Mouse (Mus musculus) thymus, adult 2 months (tissue): Measurements from ENCODE around the gene Mpdz. TPM values are rescaled to one million over a fixed set of nuclear protein-coding genes. Genes with fewer than 3 reads are reported as not detected.

ENCODE experiments used
- DNase-seq: peaks from one replicate; pipeline ENCODE4 v3.0.0; 2021
- H3K27ac ChIP-seq: fragments of 200-500 bp; 2 replicates; pipeline ENCODE4 v1.5.1; 2012; ENCODE audit warnings: low read length, control low read depth; ENCODE audit not compliant: control insufficient read depth, insufficient read depth
- H3K27me3 ChIP-seq: fragments of 200-500 bp; 2 replicates; pipeline ENCODE4 v1.6.1; 2012; ENCODE audit warnings: mild to moderate bottlenecking, low read length, moderate library complexity, mixed read lengths; ENCODE audit not compliant: control insufficient read depth, insufficient read depth
- H3K36me3 ChIP-seq: fragments of 200-500 bp; 2 replicates; pipeline ENCODE4 v1.6.1; 2012; ENCODE audit warnings: mild to moderate bottlenecking, low read length, moderate library complexity; ENCODE audit not compliant: control insufficient read depth, insufficient read depth
- H3K4me1 ChIP-seq: fragments of 200-500 bp; replicated peaks from 2 replicates; pipeline ENCODE4 v1.6.1; 2012; ENCODE audit warnings: low read length; ENCODE audit not compliant: control insufficient read depth, insufficient read depth
- H3K4me3 ChIP-seq: fragments of 200-500 bp; 2 replicates; pipeline ENCODE4 v1.5.1; 2012; ENCODE audit warnings: mild to moderate bottlenecking, low read length, control low read depth, moderate library complexity; ENCODE audit not compliant: control insufficient read depth, insufficient read depth
- CTCF ChIP-seq: fragments of 200-500 bp; IDR thresholded peaks from 2 replicates; pipeline ENCODE4 v1.5.1; 2012; ENCODE audit warnings: mild to moderate bottlenecking, control low read depth, low read length, moderate library complexity, borderline replicate concordance; ENCODE audit not compliant: control insufficient read depth, poor library complexity, insufficient read depth; ENCODE audit errors: extremely low read depth
- POLR2A ChIP-seq: fragments of 200-500 bp; IDR thresholded peaks from 2 replicates; pipeline ENCODE4 v1.6.1; 2012; ENCODE audit warnings: mild to moderate bottlenecking, low read length, control low read depth, moderate library complexity; ENCODE audit not compliant: control insufficient read depth, poor library complexity, insufficient read depth; ENCODE audit errors: extremely low read depth
- WGBS: fragments of 180-500 bp; shearing (Covaris S2); methylation state at CpG from one replicate; pipeline ENCODE4 v1.1.7; 2018; 5-methylcytosine and 5-hydroxymethylcytosine counted together
- polyA plus RNA-seq: library from polyadenylated mRNA; depleted of rRNA; stranded (reverse); fragments of >200 nt; gene quantifications from 2 replicates; pipeline ENCODE4 v1.2.3, GENCODE M21; 2012

Gene Mpdz
- polyA plus RNA-seq, 1 experiment, result 1.8 TPM

- no peak overlapping the region for H3K27ac ChIP-seq
- H3K27me3 ChIP-seq, result no peaks in the 10 kb centered on the region
- TF ChIP-seq CTCF, result no peak
- no peak for TF ChIP-seq POLR2A
- 86% methylated on average over 6 of the region's 6 CpGs for WGBS
- no peaks in the 10 kb centered on the region for H3K36me3 ChIP-seq
- no peak for DNase-seq
- no peaks in the 10 kb centered on the region for H3K4me1 ChIP-seq
- H3K4me3 ChIP-seq, result no peak overlapping the region
Observed at GRCm38 (mm10) chr4:81275957-81276715, 166.5 kb downstream of the Mpdz start.

GRCm38 (mm10) chr4:81273067-81273466 lies 169.5 kb downstream of the Mpdz start:
- no peak for DNase-seq
- Histone ChIP-seq H3K27me3 (no peaks in the 10 kb centered on the region), H3K4me1 (no peaks in the 10 kb centered on the region), H3K4me3 (no peak overlapping the region), H3K27ac (no peak overlapping the region), H3K36me3 (no peaks in the 10 kb centered on the region)
- TF ChIP-seq CTCF, result no peak
- TF ChIP-seq POLR2A, result no peak
- WGBS, result 97% methylated on average over 2 of the region's 2 CpGs

- DNase-seq, result no peak
- H3K4me3 ChIP-seq, result no peak overlapping the region
- WGBS, result 88% methylated on average over 6 of the region's 6 CpGs
- H3K36me3 ChIP-seq, result no peaks in the 10 kb centered on the region
- H3K27ac ChIP-seq, result no peak overlapping the region
- no peaks in the 10 kb centered on the region for H3K4me1 ChIP-seq
- H3K27me3 ChIP-seq, result no peaks in the 10 kb centered on the region
- TF ChIP-seq CTCF (no peak), POLR2A (no peak)
Observed at GRCm38 (mm10) chr4:81252859-81253780, 189.5 kb downstream of the Mpdz start.

- Histone ChIP-seq H3K36me3 (no peaks in the 10 kb centered on the region), H3K27ac (no peak overlapping the region), H3K4me1 (no peaks in the 10 kb centered on the region), H3K27me3 (no peaks in the 10 kb centered on the region), H3K4me3 (no peak overlapping the region)
- DNase-seq, result no peak
- 95% methylated on average over 1 of the region's 1 CpGs for WGBS
- TF ChIP-seq POLR2A (no peak), CTCF (no peak)
Observed at GRCm38 (mm10) chr4:81252334-81252733, 190.3 kb downstream of the Mpdz start.

- DNase-seq, result no peak
- no peak overlapping the region for H3K27ac ChIP-seq
- H3K4me3 ChIP-seq, result no peak overlapping the region
- no peaks in the 10 kb centered on the region for H3K4me1 ChIP-seq
- WGBS, result 20% methylated on average over 5 of the region's 5 CpGs
- no peaks in the 10 kb centered on the region for H3K36me3 ChIP-seq
- H3K27me3 ChIP-seq, result no peaks in the 10 kb centered on the region
- TF ChIP-seq POLR2A (no peak), CTCF (no peak)
Observed at GRCm38 (mm10) chr4:81251934-81252333, 190.7 kb downstream of the Mpdz start.

- H3K36me3 ChIP-seq, result no peaks in the 10 kb centered on the region
- no peaks in the 10 kb centered on the region for H3K27me3 ChIP-seq
- H3K4me3 ChIP-seq, result no peak overlapping the region
- DNase-seq, result no peak
- 54% methylated on average over 2 of the region's 2 CpGs for WGBS
- no peak for TF ChIP-seq POLR2A
- TF ChIP-seq CTCF, result no peak
- no peak overlapping the region for H3K27ac ChIP-seq
- no peaks in the 10 kb centered on the region for H3K4me1 ChIP-seq
Observed at GRCm38 (mm10) chr4:81249245-81249644, 193.4 kb downstream of the Mpdz start.
